Mouse (Mus musculus) ES-Bruce4 (cell line): ENCODE measurements at regions not wholly inside any gene's neighbourhood (a gene's known extent, or its start where the extent isn't known, plus 50 kb on each side); places are given as distances from the start of the nearest gene placed in this dataset.

Experiments used
- H3K27ac ChIP-seq: 2 replicates; pipeline ENCODE4 v1.5.1; 2012; ENCODE audit warnings: low read length, inconsistent platforms; ENCODE audit not compliant: insufficient read depth
- H3K27me3 ChIP-seq: 2 replicates; pipeline ENCODE4 v1.6.1; 2012; ENCODE audit warnings: mild to moderate bottlenecking, low read length, inconsistent platforms; ENCODE audit not compliant: control insufficient read depth, poor library complexity, insufficient read depth, severe bottlenecking
- H3K36me3 ChIP-seq: 2 replicates; pipeline ENCODE4 v1.6.1; 2012; ENCODE audit warnings: inconsistent platforms, mild to moderate bottlenecking, low read length, moderate library complexity; ENCODE audit not compliant: control insufficient read depth, poor library complexity, insufficient read depth, severe bottlenecking
- H3K4me1 ChIP-seq: one replicate; pipeline ENCODE4 v1.8.1; 2011; ENCODE audit warnings: low read length; ENCODE audit not compliant: control insufficient read depth, insufficient read depth
- H3K4me3 ChIP-seq: 2 replicates; pipeline ENCODE4 v1.5.1; 2011; ENCODE audit warnings: low read depth, mild to moderate bottlenecking, low read length
- H3K9ac ChIP-seq: 2 replicates; pipeline ENCODE4 v1.6.1; 2012; ENCODE audit warnings: low read depth, mild to moderate bottlenecking, inconsistent platforms; ENCODE audit not compliant: poor library complexity, severe bottlenecking
- H3K9me3 ChIP-seq: replicated peaks from 2 replicates; pipeline ENCODE4 v1.6.1; 2012; ENCODE audit warnings: mild to moderate bottlenecking, low read length, inconsistent platforms; ENCODE audit not compliant: control insufficient read depth, poor library complexity, insufficient read depth, severe bottlenecking
- CTCF ChIP-seq: IDR thresholded peaks from one replicate; pipeline ENCODE4 v1.8.1; 2011; ENCODE audit warnings: low read depth, low read length
- EP300 ChIP-seq: IDR thresholded peaks from 2 replicates; pipeline ENCODE4 v1.6.1; 2011; ENCODE audit warnings: low read depth, low read length; ENCODE audit not compliant: insufficient read depth
- POLR2A ChIP-seq: IDR thresholded peaks from one replicate; pipeline ENCODE4 v1.8.1; 2011; ENCODE audit warnings: low read length; ENCODE audit not compliant: insufficient read depth

DNA sequence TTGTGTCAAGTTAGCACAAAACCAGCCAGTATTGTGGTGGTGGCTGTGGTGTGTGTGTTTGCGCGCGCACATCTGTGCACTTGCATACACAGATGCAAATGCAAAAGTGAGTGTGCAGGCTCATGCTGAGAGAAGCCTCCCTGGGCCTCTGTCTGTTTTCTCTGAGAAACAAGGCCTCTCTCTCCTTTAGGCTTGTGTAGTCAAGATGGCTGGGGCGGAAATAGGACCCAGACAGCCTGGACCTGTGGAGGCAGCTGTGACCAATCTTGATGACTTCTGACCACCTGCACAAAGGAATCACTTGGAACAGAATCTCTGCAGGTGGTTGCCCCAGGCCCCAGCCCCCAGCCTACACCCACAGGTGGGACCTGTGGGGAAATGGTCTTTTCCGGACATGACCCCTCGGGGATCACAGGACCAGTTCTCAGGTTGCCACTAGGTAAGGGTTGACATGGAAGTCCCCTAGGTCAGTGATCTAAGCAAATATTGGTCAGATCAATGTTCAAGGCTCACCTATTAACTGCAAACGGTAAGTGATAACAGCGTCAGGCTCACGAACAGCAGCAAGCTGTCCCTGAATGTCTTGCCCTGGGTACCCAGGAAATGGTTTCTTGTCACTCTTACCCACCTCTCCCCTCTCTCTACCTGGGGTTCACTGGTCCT lies 93.8 kb upstream of the Mgme1 start:
- TF ChIP-seq CTCF (no peak), EP300 (no peak), POLR2A (no peak)
- Histone ChIP-seq H3K4me3 (no peak overlapping the region), H3K27ac (peak overlapping the region; percentile 46; the same call in 1 of the 2 replicates), H3K4me1 (peaks cover 14% of the 10 kb centered on the region), H3K9me3 (no peaks in the 10 kb centered on the region), H3K27me3 (no peaks in the 10 kb centered on the region), H3K36me3 (no peaks in the 10 kb centered on the region), H3K9ac (no peak overlapping the region)

DNA sequence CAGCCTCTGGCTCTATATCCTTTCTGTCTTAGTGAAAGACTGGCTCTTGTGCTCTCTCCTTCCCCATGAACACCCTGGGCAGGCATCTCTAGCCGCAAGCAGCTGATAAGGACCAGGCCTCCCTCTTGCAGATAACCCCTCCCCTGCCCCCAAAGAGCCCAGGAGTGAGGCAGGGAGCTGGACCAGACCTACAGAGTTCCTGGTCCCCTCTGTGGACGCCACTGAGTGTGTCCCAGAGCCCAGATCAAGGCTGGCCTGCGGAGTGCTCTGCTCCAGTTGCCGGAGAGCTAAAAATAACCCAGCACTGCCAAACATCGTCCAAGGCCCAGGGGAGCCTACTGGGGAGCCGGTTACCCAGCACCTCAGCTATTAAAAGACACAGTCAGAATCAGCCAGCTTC lies 93.2 kb upstream of the Mgme1 start:
- no peaks in the 10 kb centered on the region for H3K27me3 ChIP-seq
- H3K4me3 ChIP-seq = peak overlapping the region; percentile 1; the same call in 1 of the 2 replicates
- H3K9me3 ChIP-seq = no peaks in the 10 kb centered on the region
- TF ChIP-seq POLR2A = no peak
- TF ChIP-seq CTCF = no peak
- no peak for TF ChIP-seq EP300
- H3K9ac ChIP-seq = 0 out of 2 replicates have a peak overlapping the region, but pooled peaks have one; percentile 14
- peaks cover 14% of the 10 kb centered on the region for H3K4me1 ChIP-seq
- peak overlapping the region; percentile 46 for H3K27ac ChIP-seq
- no peaks in the 10 kb centered on the region for H3K36me3 ChIP-seq

DNA sequence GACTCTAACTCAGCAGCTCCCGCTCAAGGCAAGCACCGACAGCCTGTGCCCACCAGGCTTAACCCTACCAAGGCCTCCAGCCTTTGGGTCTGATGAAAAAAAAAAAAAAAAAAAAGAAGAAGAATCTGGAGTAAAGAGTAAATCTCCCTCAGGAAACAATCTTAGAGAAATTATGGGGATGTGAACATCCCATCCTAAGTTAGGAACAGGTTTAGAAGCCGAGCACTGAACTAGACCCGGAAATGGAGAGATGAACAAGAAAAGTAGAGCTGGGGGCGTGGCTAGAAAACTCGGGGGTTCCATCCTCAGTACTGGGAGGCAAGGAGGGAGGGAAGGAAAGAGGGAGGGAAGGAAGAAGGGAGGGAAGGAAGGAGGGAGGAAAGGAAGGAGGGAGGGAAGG lies 92.5 kb upstream of the Mgme1 start:
- H3K36me3 ChIP-seq = no peaks in the 10 kb centered on the region
- H3K9me3 ChIP-seq = no peaks in the 10 kb centered on the region
- peaks cover 14% of the 10 kb centered on the region for H3K4me1 ChIP-seq
- TF ChIP-seq POLR2A (no peak), EP300 (no peak), CTCF (no peak)
- H3K27ac ChIP-seq = no peak overlapping the region
- H3K4me3 ChIP-seq = no peak overlapping the region
- 0 out of 2 replicates have a peak overlapping the region, but pooled peaks have one; percentile 14 for H3K9ac ChIP-seq
- no peaks in the 10 kb centered on the region for H3K27me3 ChIP-seq

DNA sequence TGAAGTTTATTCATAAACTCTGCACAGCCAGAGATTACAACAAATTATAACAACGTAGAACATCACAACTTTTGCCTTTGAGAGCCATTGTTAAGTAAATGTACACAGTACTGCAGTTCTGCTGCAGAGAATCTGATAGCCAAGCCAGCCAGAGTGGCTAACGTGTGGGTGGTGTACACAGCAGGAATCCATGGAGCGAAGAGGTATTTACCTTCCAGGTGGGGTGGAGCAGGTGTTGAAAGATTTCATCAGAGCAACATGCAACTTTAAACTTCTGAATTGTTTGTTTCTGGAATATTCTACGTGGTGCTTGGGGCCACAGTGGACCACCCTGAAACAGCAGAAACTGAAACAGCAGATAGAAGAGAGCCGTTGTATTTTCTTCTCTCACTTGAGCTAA lies 88.4 kb upstream of the Mgme1 start:
- peaks cover 13% of the 10 kb centered on the region for H3K4me1 ChIP-seq
- TF ChIP-seq POLR2A (no peak), CTCF (no peak), EP300 (no peak)
- H3K9me3 ChIP-seq = no peaks in the 10 kb centered on the region
- no peak overlapping the region for H3K9ac ChIP-seq
- H3K27me3 ChIP-seq = no peaks in the 10 kb centered on the region
- no peaks in the 10 kb centered on the region for H3K36me3 ChIP-seq
- no peak overlapping the region for H3K27ac ChIP-seq
- H3K4me3 ChIP-seq = no peak overlapping the region

DNA sequence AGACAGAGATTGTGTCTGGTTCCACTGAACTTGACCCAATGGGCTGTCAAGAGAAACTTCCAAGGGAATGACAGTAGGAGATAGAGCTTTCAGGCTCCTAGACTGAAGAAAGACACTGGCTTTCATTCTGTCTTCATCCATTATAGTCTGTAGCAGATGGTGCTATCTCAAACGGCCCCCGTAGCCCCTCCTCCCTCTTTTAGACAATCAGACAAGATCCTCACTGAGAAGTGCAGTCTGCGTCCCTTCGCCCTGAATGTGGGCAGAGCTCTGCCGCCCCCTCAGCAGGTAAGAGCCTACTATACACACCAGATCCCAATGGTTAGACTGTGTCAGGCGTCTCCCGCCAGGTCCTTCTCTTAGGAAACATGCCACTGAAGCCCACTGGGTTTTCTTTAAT lies 87.9 kb upstream of the Mgme1 start:
- TF ChIP-seq POLR2A (no peak), EP300 (no peak), CTCF (no peak)

DNA sequence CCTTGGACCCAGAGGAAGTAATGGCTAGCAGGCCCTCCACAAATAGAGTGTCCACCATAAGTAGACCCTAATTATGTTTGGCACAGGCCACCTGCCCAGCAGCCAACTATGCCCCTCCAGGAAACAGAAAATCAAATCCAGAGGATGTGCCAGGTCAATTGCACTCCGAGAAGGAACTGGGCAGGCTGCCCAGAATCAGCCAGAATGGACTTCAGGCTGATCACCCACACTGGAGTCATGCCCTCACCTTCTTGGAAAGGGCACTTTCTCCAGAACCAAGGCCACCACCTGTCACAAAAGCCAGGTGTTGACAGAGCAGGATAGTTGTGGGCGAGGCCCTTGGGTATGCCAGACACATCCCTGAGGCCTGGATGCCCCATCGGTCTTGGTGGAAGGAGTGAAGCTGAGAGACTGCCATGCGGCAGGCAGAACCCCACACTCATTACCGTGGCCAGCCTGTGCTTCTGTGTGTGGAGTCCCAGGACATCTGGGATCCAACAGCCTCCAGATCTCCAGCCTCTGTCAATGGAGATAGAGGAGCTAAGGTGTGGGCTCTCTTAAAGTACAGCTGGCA lies 87.0 kb upstream of the Mgme1 start:
- Histone ChIP-seq H3K36me3 (no peaks in the 10 kb centered on the region), H3K27me3 (no peaks in the 10 kb centered on the region), H3K9me3 (no peaks in the 10 kb centered on the region), H3K27ac (no peak overlapping the region), H3K4me1 (peaks cover 7% of the 10 kb centered on the region), H3K4me3 (no peak overlapping the region), H3K9ac (no peak overlapping the region)
- TF ChIP-seq POLR2A (no peak), CTCF (no peak), EP300 (no peak)

More for the DNA sequence above, 87.9 kb upstream of the Mgme1 start:
- Histone ChIP-seq H3K36me3 (no peaks in the 10 kb centered on the region), H3K9me3 (no peaks in the 10 kb centered on the region), H3K4me3 (no peak overlapping the region), H3K27ac (no peak overlapping the region), H3K9ac (no peak overlapping the region), H3K27me3 (no peaks in the 10 kb centered on the region), H3K4me1 (peaks cover 9% of the 10 kb centered on the region)
